Mouse (Mus musculus) hindlimb bud, embryonic 11.5 days (tissue): ENCODE measurements around the gene Adgrg5.

Experiments
- DNase-seq: peaks from one replicate; pipeline ENCODE4 v3.0.0-alpha.2; 2012; ENCODE audit warnings: low read depth, low spot score; ENCODE audit errors: extremely low spot score

Adgrg5 gene

GRCm38 (mm10) chr8:94916960-94917324, 6.6 kb upstream of the Adgrg5 start:
- DNase-seq = no peak

GRCm38 (mm10) chr8:94917352-94917751, 6.1 kb upstream of the Adgrg5 start:
- DNase-seq = peak; percentile 85

- DNase-seq = no peak
These were observed 5.5 kb upstream of the Adgrg5 start, which contains the start of gene Ccdc102a for GRCm38 (mm10) chr8:94917851-94918495. Ccdc102a (minus strand) TSS chr8:94918098.

GRCm38 (mm10) chr8:94919256-94919655, 4.2 kb upstream of the Adgrg5 start:
- DNase-seq = no peak

DNA sequence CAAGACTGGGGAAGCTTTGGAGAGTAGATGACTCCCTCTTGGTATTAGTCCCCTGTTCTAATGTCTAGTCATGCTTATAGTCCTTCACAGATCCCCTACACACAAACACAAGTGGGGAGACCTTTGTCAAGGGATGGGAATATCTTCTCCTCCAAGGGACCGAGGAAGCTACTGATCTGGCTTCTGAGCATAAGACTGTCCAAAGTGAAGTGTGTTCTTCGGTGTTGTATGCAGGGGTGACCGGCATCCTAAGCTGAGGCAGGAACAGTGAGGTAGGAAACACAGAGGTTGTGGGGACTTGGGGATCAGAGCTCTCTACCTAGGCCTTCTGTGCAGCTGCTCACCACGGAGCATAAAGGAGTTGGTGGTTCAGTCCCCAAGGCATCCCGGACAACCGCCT, 1.3 kb upstream of the Adgrg5 start:
- DNase-seq = no peak

GRCm38 (mm10) chr8:94922602-94923001, 892 bp upstream of the Adgrg5 start:
- no peak for DNase-seq

DNA sequence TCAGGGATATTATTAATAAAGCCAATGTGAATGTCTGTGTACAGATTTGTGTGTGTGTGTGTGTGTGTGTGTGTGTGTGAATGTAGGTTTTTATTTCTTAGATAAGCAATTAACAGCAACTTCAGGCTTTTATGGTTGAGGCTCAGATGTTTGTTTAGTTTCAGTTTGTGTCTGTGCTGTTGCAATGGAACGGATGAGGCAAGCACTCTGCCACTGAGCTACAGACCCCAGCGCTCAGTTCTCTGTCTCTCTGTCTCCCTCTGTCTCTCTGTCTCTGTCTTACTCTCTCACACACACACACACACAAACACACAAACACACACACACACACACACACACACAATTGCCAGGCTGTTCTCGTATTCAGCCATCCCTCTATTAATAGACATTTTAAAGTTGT, 4.7 kb downstream of the Adgrg5 start:
- DNase-seq = no peak

GRCm38 (mm10) chr8:94933918-94934317, 10.4 kb downstream of the Adgrg5 start:
- DNase-seq = no peak

DNA sequence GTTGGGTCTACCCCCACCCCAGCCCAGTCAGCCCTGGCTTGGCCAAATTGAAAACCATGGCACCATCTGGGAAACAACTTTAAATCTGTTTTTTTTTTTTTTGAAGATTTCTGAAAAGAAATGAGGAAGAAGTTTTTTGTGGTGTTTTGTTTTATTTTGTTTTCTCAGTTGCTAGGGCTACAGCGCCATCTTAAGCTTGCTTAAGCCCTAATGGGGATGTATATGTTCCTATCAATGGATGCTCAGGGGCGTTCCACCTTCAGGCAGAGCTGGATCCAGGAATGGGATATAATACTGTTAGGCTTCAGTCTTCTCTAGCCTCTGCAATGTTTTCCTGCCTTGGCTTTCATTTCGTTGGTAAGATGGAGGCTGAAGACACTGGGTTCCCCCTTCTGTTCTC, 11.7 kb downstream of the Adgrg5 start:
- DNase-seq = no peak

DNA sequence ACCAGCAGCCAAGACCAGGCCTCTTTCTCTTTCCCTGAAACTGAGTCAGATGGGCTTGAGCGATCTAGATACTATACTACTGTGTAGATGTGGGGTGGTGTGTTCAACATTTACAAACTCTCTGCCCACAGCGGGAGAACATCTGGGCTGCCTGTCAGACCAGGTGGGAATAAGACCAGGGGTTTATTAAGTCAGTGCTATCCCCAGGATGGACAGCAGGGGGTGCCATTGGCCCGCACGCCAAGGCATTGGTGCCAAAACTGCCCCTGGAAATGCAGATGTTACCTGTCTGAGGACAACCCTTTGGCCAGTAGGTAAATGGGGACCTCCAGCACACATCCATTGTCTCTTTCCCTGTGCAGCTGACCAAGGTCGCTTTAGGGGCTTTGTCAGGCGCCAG, 19.1 kb downstream of the Adgrg5 start:
- DNase-seq = peak; percentile 30

DNA sequence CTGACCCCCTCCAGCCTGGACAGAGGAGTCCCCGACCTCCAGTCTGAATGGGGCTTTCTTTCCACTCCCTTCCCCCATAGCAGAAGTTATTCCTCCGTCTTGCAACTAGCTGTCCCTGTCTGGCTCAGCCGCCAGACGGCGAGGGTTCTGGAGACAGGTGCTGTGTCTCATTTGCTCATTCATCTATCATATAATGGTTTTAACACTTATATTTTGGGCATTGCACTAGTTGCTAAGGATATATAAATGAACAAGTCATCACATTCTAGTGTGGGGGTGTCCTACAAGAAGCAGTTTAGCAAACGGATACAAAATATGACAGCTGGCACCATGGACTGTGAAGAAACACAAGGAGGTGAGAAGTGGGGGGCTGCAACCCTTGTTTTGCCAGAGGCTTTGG, 21.7 kb downstream of the Adgrg5 start:
- DNase-seq = no peak

DNA sequence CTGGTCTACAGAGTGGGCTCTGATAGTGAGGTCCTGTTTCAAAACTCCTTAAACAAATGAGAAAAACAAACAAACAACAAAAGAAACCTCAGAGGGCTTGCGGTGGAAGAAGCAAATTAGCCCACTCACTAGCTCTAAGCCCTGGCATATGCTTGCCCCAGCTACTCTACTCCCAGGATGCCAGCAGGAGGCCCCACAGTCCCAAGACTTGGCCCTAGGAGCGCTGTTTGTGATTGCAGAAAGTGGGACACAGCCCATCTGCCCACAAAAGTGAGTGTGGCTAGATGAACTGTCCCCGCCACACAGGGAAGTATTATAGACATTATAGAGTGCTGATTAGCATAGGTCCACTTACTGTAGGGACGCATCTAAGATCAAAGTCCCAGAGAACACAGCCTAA, 24.9 kb downstream of the Adgrg5 start:
- DNase-seq = no peak

- no peak for DNase-seq
These were observed 25.5 kb downstream of the Adgrg5 start for GRCm38 (mm10) chr8:94949010-94949409.

DNA sequence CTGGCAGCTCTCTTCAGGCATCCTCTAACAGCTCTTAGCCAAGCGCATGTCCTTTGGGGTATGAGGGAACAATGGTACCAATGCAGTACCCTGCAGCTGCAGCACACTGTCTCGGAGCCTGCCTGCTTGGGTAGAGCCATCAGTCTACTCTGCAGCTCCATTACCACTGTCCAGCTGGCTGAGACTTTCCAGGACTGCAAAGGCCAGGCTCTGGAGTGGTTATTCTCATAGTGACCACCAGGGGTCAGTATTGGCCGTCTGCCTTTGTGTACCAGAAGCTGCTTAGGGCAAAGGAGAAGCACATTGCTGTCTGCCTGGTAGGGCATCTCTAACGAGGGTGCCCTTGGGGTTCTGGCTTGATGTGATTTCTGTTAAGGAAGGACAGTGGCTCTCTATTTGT, 26.6 kb downstream of the Adgrg5 start:
- peak; percentile 56 for DNase-seq

- no peak for DNase-seq
These were observed 27.0 kb downstream of the Adgrg5 start for GRCm38 (mm10) chr8:94950458-94950857.

DNA sequence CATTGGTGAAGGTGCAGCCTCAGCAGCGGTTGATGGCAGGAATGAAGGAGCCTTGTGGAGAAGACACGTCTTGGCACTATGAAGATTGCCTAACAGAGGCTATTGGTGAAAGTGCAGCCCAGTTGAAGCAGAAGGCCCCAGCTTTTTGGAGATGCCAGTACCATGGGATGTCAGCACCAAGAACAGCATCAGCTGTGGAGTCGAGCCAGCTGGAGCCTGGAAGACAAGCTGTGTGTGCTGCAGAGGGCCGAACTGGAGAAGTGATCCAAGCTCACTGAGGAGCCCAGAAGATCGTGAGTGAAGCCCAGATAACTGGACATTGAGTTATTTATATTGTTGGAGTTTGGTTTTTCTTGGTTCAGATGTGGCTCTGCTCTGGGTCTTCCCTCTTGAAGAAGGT, 28.6 kb downstream of the Adgrg5 start:
- no peak for DNase-seq

DNA sequence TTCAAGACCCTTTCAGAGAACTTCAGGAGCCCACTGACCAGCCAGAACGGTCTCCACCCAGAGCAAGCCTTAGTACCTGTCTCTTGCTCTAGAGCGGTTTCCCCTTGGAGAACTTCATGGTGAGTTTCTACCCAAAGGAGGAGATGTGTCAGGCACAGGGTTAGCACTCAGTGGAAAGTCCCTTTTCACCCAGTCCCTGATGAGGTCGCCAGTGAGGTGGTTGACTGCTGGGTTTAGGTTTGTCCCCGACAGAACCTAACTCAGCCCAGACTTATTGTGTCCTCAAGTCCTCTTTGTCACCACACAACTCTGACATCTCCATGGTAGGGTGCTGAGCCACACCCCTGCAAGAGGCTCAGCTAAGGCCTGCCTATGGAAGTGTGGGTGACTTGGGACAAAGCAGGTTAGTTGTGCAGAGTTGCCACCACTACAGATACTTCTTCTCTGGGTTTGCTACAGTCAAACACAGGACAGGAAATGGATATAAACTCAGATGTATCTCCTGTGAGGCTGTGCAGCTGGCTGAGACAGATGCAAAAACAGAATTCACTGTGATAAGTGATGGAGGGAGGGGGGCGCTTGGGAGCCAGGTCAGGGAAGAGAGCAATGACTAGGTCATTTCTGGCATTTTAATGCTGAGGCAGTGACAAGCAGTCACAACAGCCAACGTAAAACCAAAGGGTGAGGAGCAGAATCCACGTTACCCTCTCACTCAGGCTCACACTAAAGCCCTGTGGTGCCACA, 30.3 kb downstream of the Adgrg5 start:
- DNase-seq = no peak

GRCm38 (mm10) chr8:94954368-94954737, 30.9 kb downstream of the Adgrg5 start:
- no peak for DNase-seq

DNA sequence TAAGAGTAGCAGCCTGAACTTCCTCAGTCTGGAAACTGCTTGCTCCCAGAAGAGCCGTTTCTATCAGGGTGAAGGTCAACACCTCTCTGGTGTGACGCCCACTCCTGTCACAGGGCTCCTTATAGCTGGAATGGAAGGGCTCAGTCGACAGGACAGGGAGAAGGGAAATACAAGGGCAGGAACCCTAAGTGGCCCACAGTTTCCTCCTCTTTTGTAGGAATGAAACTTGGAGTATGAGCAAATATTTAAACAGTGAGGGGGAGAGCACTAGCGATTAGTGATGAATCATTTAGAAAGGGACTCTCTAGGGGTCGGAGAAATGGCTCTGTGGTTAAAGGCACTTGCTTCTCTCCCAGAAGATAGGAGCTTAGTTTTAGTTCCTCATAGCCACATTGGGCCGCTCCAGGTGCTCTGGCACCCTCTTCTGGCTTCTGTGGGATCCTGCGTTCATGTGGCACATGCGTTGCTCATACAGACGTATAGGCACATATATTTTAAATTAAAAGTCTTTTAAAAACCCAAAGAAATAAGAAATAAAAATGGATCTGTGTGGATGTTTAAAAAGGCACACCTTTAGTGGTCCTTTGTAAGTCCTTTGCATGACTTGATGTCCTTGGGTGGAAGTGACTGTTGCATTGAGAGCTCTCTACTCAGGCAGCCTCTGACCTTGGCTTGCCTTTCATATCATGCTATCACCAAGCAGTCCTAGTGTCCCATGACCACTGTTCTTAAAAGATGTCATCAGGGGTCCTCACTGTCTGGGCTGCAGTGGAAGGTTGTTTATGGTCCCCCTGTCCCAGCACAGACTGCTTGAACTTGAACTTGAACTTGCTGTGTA, 31.6 kb downstream of the Adgrg5 start:
- no peak for DNase-seq

DNA sequence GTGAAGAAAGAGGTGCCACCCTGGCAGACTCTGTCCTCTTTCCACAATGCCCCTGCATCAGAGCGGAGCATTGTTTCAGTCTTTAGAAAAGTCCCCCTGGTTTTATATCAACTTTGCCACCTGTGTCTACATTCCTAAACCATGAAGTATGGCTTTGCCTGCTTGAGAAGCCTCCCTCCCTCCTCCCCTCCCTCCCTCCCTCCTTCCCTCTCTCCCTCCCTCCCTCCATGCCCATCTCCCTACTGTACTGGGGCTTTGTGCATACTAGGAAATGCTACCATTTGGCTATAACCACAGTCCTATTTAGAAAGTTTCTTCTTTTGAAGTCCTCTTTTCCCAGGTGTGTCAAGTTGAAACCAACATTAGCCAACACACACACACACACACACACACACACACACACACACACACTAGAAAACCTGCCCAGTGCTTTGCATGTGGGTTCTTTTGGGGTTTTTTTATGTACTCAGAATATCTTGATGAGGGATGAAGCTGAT, 32.6 kb downstream of the Adgrg5 start:
- DNase-seq = no peak

DNA sequence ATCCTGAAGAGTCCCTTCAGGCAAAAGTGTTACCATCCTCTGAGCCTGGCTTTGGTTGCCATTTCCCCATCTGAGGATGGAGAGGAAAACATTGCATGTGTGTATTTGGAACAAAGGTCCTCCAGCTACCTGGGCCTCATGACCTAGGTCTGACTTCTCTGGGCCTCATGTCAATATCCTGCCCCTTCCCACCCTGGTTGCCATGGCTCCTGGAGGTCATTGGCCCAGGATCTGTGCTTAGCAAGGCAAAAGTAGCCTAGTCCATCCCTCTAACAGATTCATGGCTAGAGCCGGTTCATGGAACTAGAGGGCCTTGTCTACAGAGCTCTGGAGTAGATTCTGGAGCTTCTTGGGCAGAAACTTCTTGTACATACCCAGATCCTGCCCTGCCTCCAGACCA, 38.7 kb downstream of the Adgrg5 start:
- DNase-seq = no peak

DNA sequence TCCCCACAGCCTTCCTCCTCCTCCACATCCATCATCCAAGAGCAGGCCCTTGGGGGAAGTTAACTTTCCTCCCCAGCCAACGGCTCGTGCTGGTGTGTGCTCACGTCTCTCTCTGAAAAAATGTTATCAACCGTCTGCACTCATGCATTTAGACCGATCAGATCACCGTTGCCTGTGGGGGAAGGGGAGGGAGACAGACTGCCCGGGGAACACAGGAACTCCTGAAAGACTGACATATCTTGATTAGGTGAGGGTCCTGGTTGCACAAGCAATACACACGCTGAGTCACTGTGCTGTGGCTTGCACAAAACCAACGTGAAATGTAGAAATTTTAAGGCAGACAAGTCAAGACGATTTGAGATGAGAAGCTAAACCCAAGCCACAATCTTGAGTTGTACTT, 41.3 kb downstream of the Adgrg5 start:
- no peak for DNase-seq
